ENCODE assay signal across 8 mouse cellular contexts in genomic region chr11:12463615-12464170, GRCm38 (mm10). TPM values are rescaled to one million over a fixed set of nuclear protein-coding genes. Genes with fewer than 3 reads are reported as not detected.
DNase-seq lines count a peak whose midpoint lies in the region; ATAC-seq lines count a peak whose summit lies in the region.

No protein-coding gene starts in this region.

- DNase-seq in heart, postnatal 10 days = no peak
- DNase-seq in Muller cell, postnatal 12 days (ENCODE audit: inconsistent ontology term) = peak; percentile 77
- DNase-seq in midbrain, embryonic 10.5 days (ENCODE audit: low spot score) = peak; percentile 14
- no peak for DNase-seq in layer of hippocampus, postnatal 14 days (ENCODE audit: low spot score in 2 of 2)
- no peak for DNase-seq in embryo, embryonic 10 days (ENCODE audit: low spot score)
- no peak for DNase-seq in frontal cortex, postnatal 25 days (ENCODE audit: low spot score in 2 of 2)

- intact Hi-C loops in heart, postnatal 10 days (cut with DNase I) = loop anchor here (5.0 kb wide), 1 partner anchor 69 kb away; no protein-coding TSS in a partner anchor

- peak overlapping the region; percentile 69 for H3K4me3 ChIP-seq in heart, embryonic 11.5 days (ENCODE audit: low read depth, low read length)
- peak overlapping the region; percentile 80 for H3K4me3 ChIP-seq in hindbrain, embryonic 16.5 days (ENCODE audit: low read length)
- H3K4me3 ChIP-seq in midbrain, embryonic 10.5 days = peak overlapping the region; percentile 83

- no peaks in the 10 kb centered on the region for H3K36me3 ChIP-seq in heart, embryonic 11.5 days (ENCODE audit: control insufficient read depth, insufficient read depth, low read length)
- no peaks in the 10 kb centered on the region for H3K36me3 ChIP-seq in hindbrain, embryonic 16.5 days (ENCODE audit: control insufficient read depth, insufficient read depth, low read length)
- H3K36me3 ChIP-seq in midbrain, embryonic 10.5 days = no peaks in the 10 kb centered on the region

- no peaks in the 10 kb centered on the region for H3K4me1 ChIP-seq in heart, embryonic 11.5 days (ENCODE audit: control insufficient read depth, insufficient read depth, low read length)
- H3K4me1 ChIP-seq in hindbrain, embryonic 16.5 days (ENCODE audit: control insufficient read depth, insufficient read depth, low read depth, low read length) = no peaks in the 10 kb centered on the region; the same call in 1 of the 2 replicates
- H3K4me1 ChIP-seq in midbrain, embryonic 10.5 days = peaks cover 11% of the 10 kb centered on the region

- H3K27me3 ChIP-seq in heart, embryonic 11.5 days (ENCODE audit: control insufficient read depth, insufficient read depth, low read length) = peaks cover 18% of the 10 kb centered on the region
- H3K27me3 ChIP-seq in hindbrain, embryonic 16.5 days (replicated peaks; ENCODE audit: control insufficient read depth, insufficient read depth, low read length) = no peaks in the 10 kb centered on the region
- H3K27me3 ChIP-seq in midbrain, embryonic 10.5 days (ENCODE audit: low read depth, poor library complexity, severe bottlenecking) = peaks cover 49% of the 10 kb centered on the region

- 57% methylated on average over 13 of the region's 13 CpGs for WGBS in heart, embryonic 11.5 days (ENCODE audit: insufficient replicate concordance)
- 65% methylated on average over 13 of the region's 13 CpGs for WGBS in hindbrain, embryonic 16.5 days
- WGBS in midbrain, embryonic 10.5 days = 64% methylated on average over 13 of the region's 13 CpGs

- H3K4me2 ChIP-seq in heart, embryonic 11.5 days = peak overlapping the region; percentile 95
- peak overlapping the region; percentile 71 for H3K4me2 ChIP-seq in hindbrain, embryonic 16.5 days (ENCODE audit: low read length)

- H3K9ac ChIP-seq in heart, embryonic 11.5 days (ENCODE audit: low read depth, low read length) = peak overlapping the region; percentile 66; the same call in 1 of the 2 replicates
- peak overlapping the region; percentile 84 for H3K9ac ChIP-seq in hindbrain, embryonic 16.5 days (ENCODE audit: low read depth, low read length)

- ATAC-seq in heart, embryonic 11.5 days (replicated peaks; ENCODE audit: insufficient number of reproducible peaks, low FRiP score, low TSS enrichment) = no peak
- ATAC-seq in hindbrain, embryonic 16.5 days = no peak

- no peaks in the 10 kb centered on the region for H3K9me3 ChIP-seq in heart, embryonic 11.5 days (replicated peaks; ENCODE audit: control insufficient read depth, low read length)
- no peaks in the 10 kb centered on the region for H3K9me3 ChIP-seq in hindbrain, embryonic 16.5 days (ENCODE audit: control insufficient read depth, low read length)
- no peaks in the 10 kb centered on the region for H3K9me3 ChIP-seq in midbrain, embryonic 10.5 days (replicated peaks)

- no peak overlapping the region for H3K27ac ChIP-seq in heart, embryonic 11.5 days (ENCODE audit: low read depth, low read length)
- no peak overlapping the region for H3K27ac ChIP-seq in hindbrain, embryonic 16.5 days (ENCODE audit: low read depth, low read length)
- no peak overlapping the region for H3K27ac ChIP-seq in midbrain, embryonic 10.5 days (replicated peaks)

RNA-seq across cellular contexts. Expression of gene Cobl, which starts 1.1 kb away (rescaled TPM):
- 31.4 and 36.0 TPM in 2 replicates for polyA plus RNA-seq in heart, embryonic 11.5 days (2014; fragmentation: Nextera tagmentation; extraction: Ambion mirVana)
- total RNA-seq in heart, postnatal 10 days (2021) = 10 to 100 TPM; 26.4 to 38.5 TPM
- 14.9 and 15.4 TPM in 2 replicates for polyA plus RNA-seq in hindbrain, embryonic 16.5 days (2015; fragmentation: Nextera tagmentation; extraction: Ambion mirVana)
- polyA plus RNA-seq in midbrain, embryonic 10.5 days (2016; fragmentation: Nextera tagmentation; extraction: Ambion mirVana) = 1.9 and 2.4 TPM in 2 replicates
- 10 to 100 TPM in 1 of 2 experiments, 1 to 10 TPM in 1; 8.9 to 12.2 TPM for total RNA-seq in layer of hippocampus, postnatal 14 days (2021)

Comparison
In these comparisons a context has a peak if more than half of its experiments do, and no peak if none do; other contexts are left out.
1. DNase-seq: peak in Muller cell, postnatal 12 days (single experiment) and midbrain, embryonic 10.5 days (single experiment); none in heart, postnatal 10 days (0 of 2), layer of hippocampus, postnatal 14 days (0 of 2), embryo, embryonic 10 days (single experiment) and frontal cortex, postnatal 25 days (0 of 2).
2. Peak in every context shown above with its lines, with median percentiles within 50 percentile points of each other: H3K4me3 ChIP-seq.